Mouse (Mus musculus) liver, embryonic 14.5 days (tissue): ENCODE results near the gene Tyw3. TPM values are rescaled to one million over a fixed set of nuclear protein-coding genes. Genes with fewer than 3 reads are reported as not detected.

ENCODE experiments used
- ATAC-seq: fragments of 200-750 bp; cut with Nextera tagmentation; 2 replicates; pipeline ENCODE4 v1.8.0; 2017; ENCODE audit warnings: moderate number of reproducible peaks, mild to moderate bottlenecking, moderate library complexity; ENCODE audit not compliant: insufficient read depth
- DNase-seq, 3 experiments: peaks; one replicate each; pipeline ENCODE4 v3.0.0-alpha.2; 2012 to 2013; ENCODE audit warnings: low read depth in 3 of 3, low spot score in 3 of 3
- H3K27ac ChIP-seq: fragments of 300-500 bp; sonication (generic); 2 replicates; pipeline ENCODE4 v1.5.1; 2014; ENCODE audit warnings: moderate library complexity, mild to moderate bottlenecking, control low read depth, inconsistent platforms
- H3K27me3 ChIP-seq: fragments of 300-500 bp; sonication (generic); 2 replicates; pipeline ENCODE4 v1.6.1; 2014; ENCODE audit warnings: mild to moderate bottlenecking, low read length, moderate library complexity; ENCODE audit not compliant: control insufficient read depth, insufficient read depth
- H3K36me3 ChIP-seq: fragments of 300-500 bp; sonication (generic); replicated peaks from 2 replicates; pipeline ENCODE4 v1.6.1; 2014; ENCODE audit warnings: low read depth; ENCODE audit not compliant: control insufficient read depth, insufficient read depth
- H3K4me1 ChIP-seq, 2 experiments: fragments of 200-500 bp in 1 of 2; fragments of 300-500 bp in 1 of 2; sonication (generic) in 1 of 2; replicated peaks; 2 replicates each; pipeline ENCODE4 v1.6.1; 2012 to 2014; ENCODE audit warnings: antibody characterized with exemption in 1 of 2, inconsistent platforms in 1 of 2, low read length in 1 of 2; ENCODE audit not compliant: control insufficient read depth in 2 of 2, insufficient read depth in 2 of 2
- H3K4me2 ChIP-seq: fragments of 300-500 bp; sonication (generic); 2 replicates; pipeline ENCODE4 v1.6.1; 2014; ENCODE audit warnings: low read depth, mild to moderate bottlenecking, control low read depth, moderate library complexity
- H3K4me3 ChIP-seq, 2 experiments: fragments of 200-500 bp in 1 of 2; fragments of 300-500 bp in 1 of 2; sonication (generic) in 1 of 2; 2 replicates each; pipeline ENCODE4 v1.5.1; 2012 to 2014; ENCODE audit warnings: low read depth in 2 of 2, low read length in 2 of 2, mild to moderate bottlenecking in 2 of 2, control low read depth in 1 of 2, inconsistent platforms in 1 of 2, moderate library complexity in 1 of 2; ENCODE audit not compliant: insufficient read depth in 1 of 2
- H3K9ac ChIP-seq: fragments of 300-500 bp; sonication (generic); replicated peaks from 2 replicates; pipeline ENCODE4 v1.6.1; 2014; ENCODE audit warnings: mild to moderate bottlenecking, control low read depth, moderate library complexity
- H3K9me3 ChIP-seq: fragments of 300-500 bp; sonication (generic); 2 replicates; pipeline ENCODE4 v1.6.1; 2016; ENCODE audit warnings: low read length, mixed read lengths; ENCODE audit not compliant: control insufficient read depth
- CTCF ChIP-seq: IDR thresholded peaks from 2 replicates; pipeline ENCODE4 v1.5.1; 2016; ENCODE audit warnings: antibody characterized with exemption, low read depth, control low read depth
- EP300 ChIP-seq: IDR thresholded peaks from 2 replicates; pipeline ENCODE4 v1.6.1; 2016; ENCODE audit warnings: antibody characterized with exemption, low read depth
- WGBS: fragments of 180-500 bp; shearing (Covaris S2); extraction: QIAGEN DNeasy Blood & Tissue Kit; methylation state at CpG from one replicate; pipeline ENCODE4 v1.1.7; 2014; ENCODE audit not compliant: insufficient replicate concordance; 5-methylcytosine and 5-hydroxymethylcytosine counted together
- polyA plus RNA-seq, 2 experiments: library from polyadenylated mRNA; depleted of rRNA in 1 of 2; stranded (reverse) in 1 of 2; unstranded in 1 of 2; fragments of >200 nt; fragmentation: Nextera tagmentation in 1 of 2; extraction: Ambion mirVana in 1 of 2; gene quantifications; 2 replicates each; pipeline versions ENCODE4 v1.2.1 to v1.2.3; 2012 to 2014

Tyw3 gene
- polyA plus RNA-seq, 2 experiments = 2.8 to 4.4 TPM

DNA sequence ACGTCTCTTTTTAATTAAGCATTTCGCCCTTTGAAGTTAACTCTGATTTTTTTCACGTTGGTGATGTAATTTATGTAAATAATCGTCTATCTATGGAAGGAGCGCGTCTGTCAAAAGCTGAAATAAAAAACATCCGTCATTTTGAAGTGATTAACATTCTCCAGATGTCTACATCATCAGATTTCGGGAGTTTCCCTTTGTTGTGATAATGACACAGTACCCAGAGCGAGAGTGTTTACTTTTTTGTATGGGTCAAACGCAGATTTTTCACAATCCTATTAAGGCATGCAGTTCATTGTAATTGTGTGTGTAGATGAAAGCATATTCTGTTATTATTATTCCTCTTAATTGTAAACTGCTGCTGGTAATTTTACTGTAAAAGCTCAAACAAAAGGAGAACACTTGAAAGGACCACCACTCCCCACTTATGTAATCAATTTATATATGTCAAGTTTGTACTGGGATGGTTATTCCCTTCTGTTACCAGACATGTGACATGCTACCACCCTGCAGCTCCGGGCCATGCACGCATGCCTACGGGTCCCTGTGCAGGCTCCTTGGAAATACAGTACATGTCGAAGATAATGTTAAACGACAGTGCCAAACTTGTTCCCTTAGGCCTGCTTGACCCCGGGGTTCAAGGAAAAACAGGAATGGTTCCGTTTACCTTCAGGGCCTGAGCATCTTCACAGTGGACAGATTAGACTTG, 46.4 kb downstream of the Tyw3 start:
- no peaks in the 10 kb centered on the region for H3K27me3 ChIP-seq
- ATAC-seq (no peak), DNase-seq (no peak)
- no peak overlapping the region for H3K27ac ChIP-seq
- H3K9ac ChIP-seq = no peak overlapping the region
- no peaks in the 10 kb centered on the region for H3K36me3 ChIP-seq
- H3K4me2 ChIP-seq = no peak overlapping the region
- no peaks in the 10 kb centered on the region for H3K9me3 ChIP-seq
- H3K4me1 ChIP-seq = no peaks in the 10 kb centered on the region
- 64% methylated on average over 17 of the region's 17 CpGs for WGBS
- TF ChIP-seq EP300 = no peak
- H3K4me3 ChIP-seq = no peak overlapping the region

DNA sequence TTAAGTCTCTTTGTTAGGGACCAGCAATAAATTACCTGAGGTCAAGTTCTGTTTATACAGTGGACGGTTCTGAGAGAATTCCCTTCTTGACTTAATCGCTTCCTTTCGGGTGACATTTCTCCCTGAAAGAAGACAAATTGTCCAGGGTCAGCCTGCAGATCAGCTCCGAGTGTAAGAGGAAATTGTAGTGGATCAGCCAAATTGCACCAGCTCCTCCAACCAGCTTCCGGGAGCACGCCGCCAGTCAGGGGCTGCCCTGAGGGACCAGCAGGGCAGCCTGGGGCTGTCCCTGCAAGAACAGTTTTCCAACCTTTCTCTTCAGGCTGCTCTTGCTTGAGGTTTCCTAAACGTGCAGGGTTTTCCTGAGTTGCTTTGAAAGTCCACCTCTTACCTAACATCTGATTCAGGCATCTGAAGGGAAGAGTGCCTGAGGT, 48.0 kb downstream of the Tyw3 start:
- TF ChIP-seq CTCF (no peak), EP300 (no peak)
- Histone ChIP-seq H3K27me3 (no peaks in the 10 kb centered on the region), H3K4me3 (no peak overlapping the region), H3K27ac (no peak overlapping the region), H3K4me2 (no peak overlapping the region), H3K36me3 (no peaks in the 10 kb centered on the region), H3K9me3 (no peaks in the 10 kb centered on the region), H3K9ac (no peak overlapping the region), H3K4me1 (no peaks in the 10 kb centered on the region)
- ATAC-seq (no peak), DNase-seq (no peak)
- 11% methylated on average over 8 of the region's 8 CpGs for WGBS

GRCm38 (mm10) chr3:154547549-154548426, 49.1 kb downstream of the Tyw3 start:
- Histone ChIP-seq H3K27ac (no peak overlapping the region), H3K27me3 (no peaks in the 10 kb centered on the region), H3K36me3 (no peaks in the 10 kb centered on the region), H3K4me3 (no peak overlapping the region), H3K4me1 (no peaks in the 10 kb centered on the region), H3K9me3 (no peaks in the 10 kb centered on the region), H3K9ac (no peak overlapping the region), H3K4me2 (no peak overlapping the region)
- TF ChIP-seq EP300 (no peak), CTCF (no peak)
- DNase-seq (no peak), ATAC-seq (no peak)
- 6% methylated on average over 20 of the region's 20 CpGs for WGBS

- Histone ChIP-seq H3K4me1 (no peaks in the 10 kb centered on the region), H3K4me2 (no peak overlapping the region), H3K27me3 (no peaks in the 10 kb centered on the region), H3K9me3 (no peaks in the 10 kb centered on the region), H3K9ac (no peak overlapping the region), H3K27ac (no peak overlapping the region), H3K36me3 (no peaks in the 10 kb centered on the region), H3K4me3 (no peak overlapping the region)
- DNase-seq = no peak
- ATAC-seq = no peak
- no peak for TF ChIP-seq EP300
- TF ChIP-seq CTCF = no peak
- 37% methylated on average over 4 of the region's 4 CpGs for WGBS
Observed at GRCm38 (mm10) chr3:154546234-154546633, 50.7 kb downstream of the Tyw3 start.

GRCm38 (mm10) chr3:154540086-154540911, 56.6 kb downstream of the Tyw3 start:
- Histone ChIP-seq H3K4me3 (no peak overlapping the region), H3K4me1 (no peaks in the 10 kb centered on the region), H3K27ac (no peak overlapping the region), H3K27me3 (no peaks in the 10 kb centered on the region), H3K9ac (no peak overlapping the region), H3K9me3 (no peaks in the 10 kb centered on the region), H3K36me3 (no peaks in the 10 kb centered on the region), H3K4me2 (no peak overlapping the region)
- DNase-seq (no peak), ATAC-seq (no peak)
- WGBS = 38% methylated on average over 10 of the region's 10 CpGs
- TF ChIP-seq EP300 = no peak
- TF ChIP-seq CTCF = no peak
